Mouse (Mus musculus): ENCODE measurements at regions not wholly inside any gene's neighbourhood (a gene's known extent, or its start where the extent isn't known, plus 50 kb on each side); places are given as distances from the start of the nearest gene placed in this dataset.

- TF ChIP-seq CTCF (IDR thresholded peaks at IDR 0.05; ENCODE audit: low read depth): no peak
- DNase-seq: no peak
- no peaks in the 10 kb centered on the region for H3K4me1 ChIP-seq (ENCODE audit: insufficient read depth)
- no peaks in the 10 kb centered on the region for H3K36me3 ChIP-seq (ENCODE audit: insufficient read depth)
- no peak overlapping the region for H3K27ac ChIP-seq (ENCODE audit: low read depth)
- no peak for ATAC-seq (ENCODE audit: insufficient read depth)
- H3K9me3 ChIP-seq (ENCODE audit: low read depth, low read length): no peaks in the 10 kb centered on the region
- H3K4me2 ChIP-seq: no peak overlapping the region
- H3K9ac ChIP-seq: no peak overlapping the region
- no peak overlapping the region for H3K4me3 ChIP-seq (ENCODE audit: low read depth, low read length)
- no peaks in the 10 kb centered on the region for H3K27me3 ChIP-seq (ENCODE audit: insufficient read depth, low read length)
- 64% methylated on average over 7 of the region's 7 CpGs for WGBS
Observed at GRCm38 (mm10) chr1:185598514-185598913, 143.9 kb downstream of the Slc30a10 start.

GRCm38 (mm10) chr1:185601166-185601565 is 146.5 kb downstream of the Slc30a10 start:
- no peaks in the 10 kb centered on the region for H3K36me3 ChIP-seq (ENCODE audit: insufficient read depth)
- no peak overlapping the region for H3K9ac ChIP-seq
- no peaks in the 10 kb centered on the region for H3K27me3 ChIP-seq (ENCODE audit: insufficient read depth, low read length)
- ATAC-seq (ENCODE audit: insufficient read depth) (no peak), DNase-seq (no peak)
- 79% methylated on average over 1 of the region's 1 CpGs for WGBS
- no peak overlapping the region for H3K27ac ChIP-seq (ENCODE audit: low read depth)
- TF ChIP-seq CTCF (IDR thresholded peaks at IDR 0.05; ENCODE audit: low read depth): no peak
- H3K4me1 ChIP-seq (ENCODE audit: insufficient read depth): no peaks in the 10 kb centered on the region
- H3K9me3 ChIP-seq (ENCODE audit: low read depth, low read length): no peaks in the 10 kb centered on the region
- no peak overlapping the region for H3K4me2 ChIP-seq
- H3K4me3 ChIP-seq (ENCODE audit: low read depth, low read length): no peak overlapping the region

GRCm38 (mm10) chr1:185605996-185606395 is 151.3 kb downstream of the Slc30a10 start:
- Histone ChIP-seq H3K27ac (ENCODE audit: low read depth) (no peak overlapping the region), H3K4me2 (no peak overlapping the region), H3K4me1 (ENCODE audit: insufficient read depth) (peaks cover 5% of the 10 kb centered on the region; the same call in 1 of the 2 replicates), H3K9me3 (ENCODE audit: low read depth, low read length) (no peaks in the 10 kb centered on the region), H3K27me3 (ENCODE audit: insufficient read depth, low read length) (no peaks in the 10 kb centered on the region), H3K4me3 (ENCODE audit: low read depth, low read length) (no peak overlapping the region), H3K9ac (no peak overlapping the region), H3K36me3 (ENCODE audit: insufficient read depth) (no peaks in the 10 kb centered on the region)
- ATAC-seq (ENCODE audit: insufficient read depth) (no peak), DNase-seq (no peak)
- TF ChIP-seq CTCF (IDR thresholded peaks at IDR 0.05; ENCODE audit: low read depth): no peak
- 83% methylated on average over 4 of the region's 4 CpGs for WGBS

- ATAC-seq (ENCODE audit: insufficient read depth): no peak
- WGBS: 85% methylated on average over 5 of the region's 5 CpGs
- Histone ChIP-seq H3K4me1 (ENCODE audit: insufficient read depth) (peaks cover 5% of the 10 kb centered on the region; the same call in 1 of the 2 replicates), H3K27ac (ENCODE audit: low read depth) (no peak overlapping the region), H3K9me3 (ENCODE audit: low read depth, low read length) (no peaks in the 10 kb centered on the region), H3K9ac (no peak overlapping the region), H3K4me2 (no peak overlapping the region), H3K4me3 (ENCODE audit: low read depth, low read length) (no peak overlapping the region), H3K36me3 (ENCODE audit: insufficient read depth) (no peaks in the 10 kb centered on the region), H3K27me3 (ENCODE audit: insufficient read depth, low read length) (no peaks in the 10 kb centered on the region)
- no peak for TF ChIP-seq CTCF (IDR thresholded peaks at IDR 0.05; ENCODE audit: low read depth)
- DNase-seq: no peak
Observed at GRCm38 (mm10) chr1:185607611-185608010, 153.0 kb downstream of the Slc30a10 start.

GRCm38 (mm10) chr1:185608440-185608839 is 153.8 kb downstream of the Slc30a10 start:
- no peak for ATAC-seq (ENCODE audit: insufficient read depth)
- 77% methylated on average over 3 of the region's 3 CpGs for WGBS
- H3K9me3 ChIP-seq (ENCODE audit: low read depth, low read length): no peaks in the 10 kb centered on the region

GRCm38 (mm10) chr1:185610586-185610985 is 155.9 kb downstream of the Slc30a10 start:
- Histone ChIP-seq H3K27me3 (ENCODE audit: insufficient read depth, low read length) (no peaks in the 10 kb centered on the region), H3K4me2 (no peak overlapping the region), H3K4me1 (ENCODE audit: insufficient read depth) (peaks cover 5% of the 10 kb centered on the region; the same call in 1 of the 2 replicates), H3K27ac (ENCODE audit: low read depth) (peak overlapping the region; percentile 40; the same call in 1 of the 2 replicates), H3K36me3 (ENCODE audit: insufficient read depth) (no peaks in the 10 kb centered on the region), H3K9ac (no peak overlapping the region), H3K4me3 (ENCODE audit: low read depth, low read length) (no peak overlapping the region), H3K9me3 (ENCODE audit: low read depth, low read length) (no peaks in the 10 kb centered on the region)
- WGBS: 15% methylated on average over 3 of the region's 3 CpGs
- TF ChIP-seq CTCF (IDR thresholded peaks at IDR 0.05; ENCODE audit: low read depth): no peak
- ATAC-seq (ENCODE audit: insufficient read depth): peak; percentile 44; the same call in 1 of the 2 replicates
- peak; percentile 82 for DNase-seq

More at GRCm38 (mm10) chr1:185608440-185608839, 153.8 kb downstream of the Slc30a10 start:
- no peak overlapping the region for H3K9ac ChIP-seq
- no peak overlapping the region for H3K4me2 ChIP-seq
- no peak overlapping the region for H3K4me3 ChIP-seq (ENCODE audit: low read depth, low read length)
- no peaks in the 10 kb centered on the region for H3K36me3 ChIP-seq (ENCODE audit: insufficient read depth)
- TF ChIP-seq CTCF (IDR thresholded peaks at IDR 0.05; ENCODE audit: low read depth): no peak
- H3K27me3 ChIP-seq (ENCODE audit: insufficient read depth, low read length): no peaks in the 10 kb centered on the region
- H3K27ac ChIP-seq (ENCODE audit: low read depth): no peak overlapping the region
- no peak for DNase-seq
- peaks cover 5% of the 10 kb centered on the region; the same call in 1 of the 2 replicates for H3K4me1 ChIP-seq (ENCODE audit: insufficient read depth)

- H3K36me3 ChIP-seq (ENCODE audit: insufficient read depth): no peaks in the 10 kb centered on the region
- H3K27me3 ChIP-seq (ENCODE audit: insufficient read depth, low read length): no peaks in the 10 kb centered on the region
- no peak overlapping the region for H3K9ac ChIP-seq
- no peaks in the 10 kb centered on the region for H3K4me1 ChIP-seq (ENCODE audit: insufficient read depth)
- WGBS: 22% methylated on average over 10 of the region's 10 CpGs
- no peak for TF ChIP-seq CTCF (IDR thresholded peaks at IDR 0.05; ENCODE audit: low read depth)
- H3K4me2 ChIP-seq: no peak overlapping the region
- ATAC-seq (ENCODE audit: insufficient read depth) (no peak), DNase-seq (no peak)
- H3K9me3 ChIP-seq (ENCODE audit: low read depth, low read length): no peaks in the 10 kb centered on the region
- no peak overlapping the region for H3K27ac ChIP-seq (ENCODE audit: low read depth)
- H3K4me3 ChIP-seq (ENCODE audit: low read depth, low read length): no peak overlapping the region
Observed at GRCm38 (mm10) chr1:185615819-185616429, 161.3 kb downstream of the Slc30a10 start.
